Mouse (Mus musculus) lung, embryonic 14.5 days (tissue): Measurements from ENCODE around the gene St3gal3. TPM values are rescaled to one million over a fixed set of nuclear protein-coding genes. Genes with fewer than 3 reads are reported as not detected.
A peak's percentile ranks its signal among the peaks of the same experiment; 100 is the strongest.

Source experiments
- ATAC-seq: fragments of 200-750 bp; cut with Nextera tagmentation; 2 replicates; pipeline ENCODE4 v1.8.0; 2017; ENCODE audit warnings: mild to moderate bottlenecking, moderate TSS enrichment, moderate library complexity; ENCODE audit not compliant: insufficient read depth
- DNase-seq: peaks from one replicate; pipeline ENCODE4 v3.0.0-alpha.2; 2015
- H3K27ac ChIP-seq: fragments of 300-500 bp; sonication (generic); 2 replicates; pipeline ENCODE4 v1.5.1; 2014; ENCODE audit warnings: low read depth, mild to moderate bottlenecking, moderate library complexity
- H3K27me3 ChIP-seq: fragments of 300-500 bp; sonication (generic); 2 replicates; pipeline ENCODE4 v1.6.1; 2014; ENCODE audit warnings: low read length, control low read depth; ENCODE audit not compliant: insufficient read depth
- H3K36me3 ChIP-seq: fragments of 300-500 bp; sonication (generic); 2 replicates; pipeline ENCODE4 v1.6.1; 2014; ENCODE audit warnings: control low read depth; ENCODE audit not compliant: insufficient read depth
- H3K4me1 ChIP-seq: fragments of 300-500 bp; sonication (generic); 2 replicates; pipeline ENCODE4 v1.6.1; 2014; ENCODE audit warnings: antibody characterized with exemption, control low read depth; ENCODE audit not compliant: insufficient read depth
- H3K4me2 ChIP-seq: fragments of 300-500 bp; sonication (generic); 2 replicates; pipeline ENCODE4 v1.6.1; 2014; ENCODE audit warnings: mild to moderate bottlenecking
- H3K4me3 ChIP-seq: fragments of 300-500 bp; sonication (generic); 2 replicates; pipeline ENCODE4 v1.5.1; 2014; ENCODE audit warnings: low read depth, low read length
- H3K9ac ChIP-seq: fragments of 300-500 bp; sonication (generic); 2 replicates; pipeline ENCODE4 v1.6.1; 2014
- H3K9me3 ChIP-seq: fragments of 300-500 bp; sonication (generic); 2 replicates; pipeline ENCODE4 v1.6.1; 2016; ENCODE audit warnings: low read depth, low read length, control low read depth
- CTCF ChIP-seq: IDR thresholded peaks from 2 replicates; pipeline ENCODE4 v1.5.1; 2016; ENCODE audit warnings: antibody characterized with exemption, low read depth
- WGBS: fragments of 180-500 bp; shearing (Covaris S2); extraction: QIAGEN DNeasy Blood & Tissue Kit; methylation state at CpG from one replicate; pipeline ENCODE4 v1.1.7; 2014; 5-methylcytosine and 5-hydroxymethylcytosine counted together
- polyA plus RNA-seq: library from polyadenylated mRNA; unstranded; fragments of >200 nt; fragmentation: Nextera tagmentation; extraction: Ambion mirVana; gene quantifications from 2 replicates; pipeline ENCODE4 v1.2.1, GENCODE M21; 2014

Gene St3gal3
- polyA plus RNA-seq, 1 experiment from 2014 or later: 6.3 TPM

DNA sequence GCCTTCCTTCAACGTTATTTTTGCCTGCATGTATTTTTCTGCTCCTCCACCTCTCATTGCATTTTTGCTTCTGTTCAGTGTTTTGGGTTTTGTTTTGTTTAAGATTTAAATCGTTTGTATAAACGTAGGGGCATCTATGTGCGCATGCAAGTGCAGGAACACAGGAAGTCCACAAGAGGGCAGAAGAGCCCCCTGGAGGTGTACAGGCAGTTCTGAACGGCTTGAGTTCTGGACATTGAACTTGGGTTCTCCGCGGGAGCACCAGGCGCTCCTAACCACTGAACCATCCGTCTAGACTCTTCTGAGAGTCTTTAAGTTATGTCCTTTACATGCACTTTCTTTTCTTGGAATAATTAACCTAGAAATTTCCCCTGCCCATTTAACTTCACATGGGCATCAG is 44.8 kb downstream of the St3gal3 start:
- H3K36me3 ChIP-seq: 0 out of 2 replicates have a peak, but pooled peaks cover 3% of the 10 kb centered on the region
- peak; percentile 69 for DNase-seq
- no peaks in the 10 kb centered on the region for H3K9me3 ChIP-seq
- H3K27ac ChIP-seq: no peak overlapping the region
- H3K4me3 ChIP-seq: no peak overlapping the region
- H3K4me1 ChIP-seq: no peaks in the 10 kb centered on the region
- no peak overlapping the region for H3K9ac ChIP-seq
- no peaks in the 10 kb centered on the region for H3K27me3 ChIP-seq
- no peak overlapping the region for H3K4me2 ChIP-seq
- ATAC-seq: no peak
- WGBS: 48% methylated on average over 9 of the region's 9 CpGs
- peak; percentile 76 for TF ChIP-seq CTCF

DNA sequence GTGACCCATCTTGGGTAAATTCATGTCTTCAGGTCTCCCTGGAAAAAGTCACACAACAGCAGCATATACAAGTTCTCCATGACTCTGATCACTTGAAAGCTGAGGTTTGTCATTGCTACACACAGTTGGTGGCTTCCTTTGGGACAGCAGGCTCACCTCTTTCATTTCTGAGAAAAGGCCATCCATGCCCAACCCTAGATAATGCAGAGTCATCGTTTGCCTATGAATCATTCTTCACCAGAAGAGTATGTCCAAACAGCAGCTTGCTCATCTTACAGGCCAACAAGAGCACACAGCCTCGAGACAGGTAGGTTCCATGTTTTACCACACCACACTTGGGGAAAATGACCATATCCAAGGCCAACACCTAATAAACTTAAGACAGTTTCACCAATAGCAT is 45.9 kb downstream of the St3gal3 start:
- ATAC-seq (no peak), DNase-seq (no peak)
- H3K36me3 ChIP-seq: 0 out of 2 replicates have a peak, but pooled peaks cover 3% of the 10 kb centered on the region
- WGBS: 67% methylated on average over 2 of the region's 2 CpGs
- H3K9me3 ChIP-seq: no peaks in the 10 kb centered on the region
- no peak overlapping the region for H3K4me3 ChIP-seq
- no peak overlapping the region for H3K9ac ChIP-seq
- no peak overlapping the region for H3K27ac ChIP-seq
- H3K27me3 ChIP-seq: no peaks in the 10 kb centered on the region
- TF ChIP-seq CTCF: no peak
- H3K4me2 ChIP-seq: no peak overlapping the region
- H3K4me1 ChIP-seq: no peaks in the 10 kb centered on the region

- TF ChIP-seq CTCF: no peak
- peak; percentile 62 for DNase-seq
Observed at GRCm38 (mm10) chr4:118085025-118085424, 49.7 kb downstream of the St3gal3 start.

DNA sequence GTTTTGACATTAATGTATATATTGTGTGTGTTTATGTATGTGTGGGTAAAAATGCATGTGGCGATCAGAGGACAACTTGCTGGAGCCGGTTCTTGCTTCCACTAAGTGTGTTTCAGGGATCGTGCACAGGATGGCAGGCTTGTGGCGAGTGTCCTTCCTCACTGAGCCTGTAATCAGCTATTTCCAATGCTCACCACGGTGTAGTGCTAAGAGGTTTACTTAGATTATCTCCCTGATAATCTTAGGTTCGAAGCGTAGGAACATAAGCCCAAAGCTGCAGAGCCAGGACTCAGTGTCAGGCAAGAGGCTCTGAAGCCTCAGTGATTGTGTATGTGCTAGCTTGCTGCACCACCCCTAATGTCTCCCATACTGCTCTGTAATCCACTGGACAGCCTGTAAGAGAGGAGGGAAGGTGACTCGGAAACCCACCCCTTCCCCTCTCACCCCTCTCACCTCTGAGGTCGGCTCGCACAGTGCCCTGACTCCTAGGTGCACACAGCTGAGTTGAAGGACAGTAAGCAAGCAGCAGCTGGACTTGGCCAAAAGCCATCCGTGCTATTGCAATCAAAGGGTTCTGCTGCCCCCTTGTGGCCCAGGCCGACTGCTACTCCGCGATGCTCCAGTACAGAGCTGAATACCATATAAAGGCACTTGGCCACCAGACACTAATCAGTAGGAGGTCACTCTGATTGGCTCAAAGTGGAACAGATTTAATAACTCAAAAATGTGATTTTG is 51.3 kb downstream of the St3gal3 start:
- Histone ChIP-seq H3K4me3 (no peak overlapping the region), H3K9me3 (no peaks in the 10 kb centered on the region), H3K4me1 (no peaks in the 10 kb centered on the region), H3K9ac (no peak overlapping the region), H3K36me3 (0 out of 2 replicates have a peak, but pooled peaks cover 1% of the 10 kb centered on the region), H3K4me2 (no peak overlapping the region), H3K27me3 (no peaks in the 10 kb centered on the region), H3K27ac (no peak overlapping the region)
- 24% methylated on average over 14 of the region's 14 CpGs for WGBS
- DNase-seq (peak; percentile 99), ATAC-seq (peak; percentile 89)
- TF ChIP-seq CTCF: peak; percentile 99

More at GRCm38 (mm10) chr4:118085025-118085424, 49.7 kb downstream of the St3gal3 start:
- H3K9ac ChIP-seq: no peak overlapping the region
- no peak overlapping the region for H3K4me3 ChIP-seq
- no peaks in the 10 kb centered on the region for H3K9me3 ChIP-seq
- WGBS: 36% methylated on average over 4 of the region's 4 CpGs
- no peak for ATAC-seq
- peak overlapping the region; percentile 25; the same call in 1 of the 2 replicates for H3K27ac ChIP-seq
- H3K4me1 ChIP-seq: no peaks in the 10 kb centered on the region
- H3K4me2 ChIP-seq: no peak overlapping the region
- H3K36me3 ChIP-seq: 0 out of 2 replicates have a peak, but pooled peaks cover 3% of the 10 kb centered on the region
- no peaks in the 10 kb centered on the region for H3K27me3 ChIP-seq

DNA sequence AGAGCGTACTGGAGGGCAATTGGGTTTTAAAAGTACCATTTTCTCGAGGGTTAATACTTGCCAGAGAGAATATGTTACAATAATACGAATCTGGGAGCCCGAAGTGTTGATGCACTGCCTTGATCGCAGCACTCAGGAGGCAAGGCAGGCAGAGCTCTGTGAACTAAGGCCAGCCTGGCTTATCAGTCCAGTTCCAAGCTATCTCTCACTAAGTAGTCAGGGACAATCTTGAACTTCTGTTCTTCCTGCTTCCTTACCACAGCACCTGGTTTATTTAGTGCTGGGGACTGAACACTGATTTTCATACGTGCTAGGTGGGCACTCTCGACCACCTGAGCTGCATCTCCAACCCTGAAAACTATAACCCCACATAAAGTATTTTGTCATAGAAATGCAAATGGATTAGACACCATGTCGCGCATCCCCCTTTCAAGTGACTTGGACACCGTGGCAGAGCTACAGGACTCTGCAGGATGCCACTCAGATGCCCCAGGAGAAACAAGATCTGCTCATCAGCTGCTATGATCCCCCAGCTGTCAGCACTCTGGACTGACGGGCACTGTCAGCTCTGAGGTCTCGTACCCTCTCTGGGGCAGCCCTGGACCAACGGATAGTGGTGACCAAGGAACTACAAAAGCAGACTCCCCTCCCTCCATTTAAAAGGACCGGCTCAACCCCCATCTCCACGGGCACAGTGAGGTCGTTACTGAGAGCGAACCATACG is 52.9 kb downstream of the St3gal3 start:
- WGBS: 81% methylated on average over 18 of the region's 18 CpGs
- H3K9ac ChIP-seq: no peak overlapping the region
- no peaks in the 10 kb centered on the region for H3K4me1 ChIP-seq
- no peak for TF ChIP-seq CTCF
- no peak overlapping the region for H3K4me2 ChIP-seq
- no peaks in the 10 kb centered on the region for H3K36me3 ChIP-seq
- DNase-seq (no peak), ATAC-seq (no peak)
- H3K27ac ChIP-seq: no peak overlapping the region
- no peaks in the 10 kb centered on the region for H3K9me3 ChIP-seq
- H3K27me3 ChIP-seq: no peaks in the 10 kb centered on the region
- H3K4me3 ChIP-seq: no peak overlapping the region

DNA sequence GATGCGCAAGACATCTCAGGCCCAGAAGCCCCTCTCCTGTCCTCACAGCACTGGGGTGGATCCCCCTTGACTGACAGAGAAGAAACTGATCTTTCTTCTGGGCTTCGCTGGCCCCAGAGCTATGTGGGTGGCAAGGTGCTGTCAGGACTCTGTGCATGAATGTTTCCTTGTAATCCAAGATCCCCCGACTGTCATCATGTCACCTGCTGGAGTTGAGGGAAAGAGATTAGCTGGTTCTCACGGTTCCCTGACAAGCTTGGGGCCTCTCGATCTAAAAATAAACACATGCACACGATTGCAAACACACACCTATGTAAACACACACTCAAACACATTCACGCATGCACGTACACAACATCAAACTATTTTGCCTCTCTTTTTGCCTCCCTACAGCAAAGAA is 54.2 kb downstream of the St3gal3 start:
- 32% methylated on average over 8 of the region's 8 CpGs for WGBS
- Histone ChIP-seq H3K27ac (no peak overlapping the region), H3K4me3 (no peak overlapping the region), H3K36me3 (no peaks in the 10 kb centered on the region), H3K9ac (no peak overlapping the region), H3K27me3 (no peaks in the 10 kb centered on the region), H3K9me3 (no peaks in the 10 kb centered on the region), H3K4me2 (no peak overlapping the region), H3K4me1 (no peaks in the 10 kb centered on the region)
- TF ChIP-seq CTCF: no peak
- DNase-seq: no peak
- ATAC-seq: no peak

DNA sequence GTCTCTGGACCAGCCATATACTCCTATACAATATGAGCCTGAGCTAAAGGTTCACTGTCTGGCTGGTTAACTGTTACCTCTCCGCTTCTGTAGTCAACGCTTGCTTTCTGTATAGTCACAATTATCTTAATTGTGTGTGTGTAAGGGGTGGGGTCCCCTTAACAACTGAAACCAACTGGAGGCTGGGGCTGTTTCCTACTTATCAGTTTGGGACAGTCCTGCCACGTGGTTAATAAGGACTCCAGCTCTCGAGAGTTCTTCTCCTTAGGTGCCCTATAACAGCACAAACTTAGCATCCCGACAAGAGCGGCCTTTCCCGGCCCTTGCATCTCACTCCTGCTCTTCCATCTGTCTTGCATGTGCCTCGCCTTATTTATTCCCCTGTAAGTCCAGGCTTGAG is 55.5 kb downstream of the St3gal3 start:
- Histone ChIP-seq H3K9me3 (0 out of 2 replicates have a peak, but pooled peaks cover 1% of the 10 kb centered on the region), H3K9ac (no peak overlapping the region), H3K4me2 (no peak overlapping the region), H3K4me3 (no peak overlapping the region), H3K27ac (no peak overlapping the region), H3K4me1 (no peaks in the 10 kb centered on the region), H3K27me3 (no peaks in the 10 kb centered on the region), H3K36me3 (no peaks in the 10 kb centered on the region)
- ATAC-seq: no peak
- 77% methylated on average over 8 of the region's 8 CpGs for WGBS
- no peak for DNase-seq
- TF ChIP-seq CTCF: no peak
